Mouse (Mus musculus): Measurements from ENCODE around the gene Plcd3. TPM values are rescaled to one million over a fixed set of nuclear protein-coding genes. Genes with fewer than 3 reads are reported as not detected.
A peak's percentile ranks its signal among the peaks of the same experiment; 100 is the strongest.

Plcd3 gene
- total RNA-seq, 1 experiment from 2014 or later: not detected

DNA sequence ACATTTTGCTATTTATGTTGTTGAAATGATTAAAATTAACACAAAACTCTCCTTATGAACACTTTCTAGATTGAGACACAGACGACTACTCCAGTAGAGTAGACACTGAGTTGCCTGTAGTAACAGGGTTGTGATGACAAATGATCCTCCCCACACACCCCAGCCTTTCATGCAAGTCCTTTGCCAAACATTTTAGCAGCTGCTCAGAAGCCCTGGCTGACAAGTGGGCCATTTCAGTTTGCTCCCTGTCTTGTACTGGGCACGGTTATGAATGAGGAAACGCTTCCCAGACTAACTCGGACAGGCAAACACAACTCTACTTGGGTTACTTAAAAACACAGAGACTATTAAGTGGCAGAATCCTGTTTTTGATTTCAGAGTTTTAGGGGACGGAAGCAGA, 18.9 kb upstream of the Plcd3 start:
- ATAC-seq (replicated peaks; ENCODE audit: insufficient number of reproducible peaks, low FRiP score, low TSS enrichment, poor library complexity, severe bottlenecking): no peak

DNA sequence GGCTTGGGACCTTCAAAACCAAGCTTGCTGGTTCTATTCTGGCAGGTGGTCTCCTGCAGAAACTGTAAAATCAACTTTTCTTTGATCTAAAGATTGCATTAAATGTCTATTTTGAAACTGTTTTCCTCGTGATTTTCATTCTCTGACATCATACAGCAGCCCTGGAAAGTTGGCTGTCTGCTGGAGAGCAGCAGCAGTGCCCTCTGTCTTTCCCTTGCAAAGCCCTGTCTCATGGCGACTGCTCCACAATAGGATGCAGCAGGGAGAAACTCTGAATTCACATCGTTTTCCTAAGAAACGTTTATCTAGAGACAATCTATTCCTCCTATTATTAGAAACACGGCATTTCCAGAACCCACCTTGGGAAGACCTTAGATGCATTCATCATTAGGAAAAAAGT, 18.2 kb upstream of the Plcd3 start:
- no peak for ATAC-seq (replicated peaks; ENCODE audit: insufficient number of reproducible peaks, low FRiP score, low TSS enrichment, poor library complexity, severe bottlenecking)

DNA sequence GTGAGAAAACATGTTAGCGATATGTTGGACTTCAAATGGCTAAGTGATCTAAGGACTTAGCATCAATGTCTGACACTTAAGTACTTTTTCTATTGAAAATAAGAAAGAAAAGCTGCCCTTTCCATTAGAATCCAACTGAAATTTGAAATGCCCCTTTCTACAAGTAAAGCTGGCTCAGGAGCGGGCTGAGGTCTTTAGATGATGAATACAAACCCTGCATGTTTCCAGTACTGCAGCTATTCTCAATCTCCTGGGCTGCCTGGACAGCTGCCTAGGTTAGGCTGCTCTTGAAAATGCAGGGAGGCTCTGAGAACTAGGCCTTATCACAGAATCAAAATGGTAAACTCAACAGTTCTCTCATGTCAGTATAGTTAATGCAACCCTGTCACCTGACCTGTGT, 17.4 kb upstream of the Plcd3 start:
- no peak for ATAC-seq (replicated peaks; ENCODE audit: insufficient number of reproducible peaks, low FRiP score, low TSS enrichment, poor library complexity, severe bottlenecking)

DNA sequence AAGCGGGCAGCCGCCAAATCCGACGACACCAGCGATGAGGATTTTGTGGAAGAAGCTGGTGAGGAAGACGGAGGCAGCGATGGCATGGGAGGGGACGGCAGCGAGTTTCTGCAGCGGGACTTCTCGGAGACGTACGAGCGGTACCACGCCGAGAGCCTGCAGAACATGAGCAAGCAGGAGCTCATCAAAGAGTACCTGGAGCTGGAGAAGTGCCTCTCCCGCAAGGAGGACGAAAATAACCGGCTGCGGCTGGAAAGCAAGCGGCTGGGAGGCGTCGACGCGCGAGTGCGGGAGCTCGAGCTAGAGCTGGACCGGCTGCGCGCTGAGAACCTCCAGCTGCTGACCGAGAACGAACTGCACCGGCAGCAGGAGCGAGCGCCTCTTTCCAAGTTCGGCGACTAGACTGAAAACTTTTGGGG, 16.1 kb upstream of the Plcd3 start:
- no peak for ATAC-seq (replicated peaks; ENCODE audit: insufficient number of reproducible peaks, low FRiP score, low TSS enrichment, poor library complexity, severe bottlenecking)

DNA sequence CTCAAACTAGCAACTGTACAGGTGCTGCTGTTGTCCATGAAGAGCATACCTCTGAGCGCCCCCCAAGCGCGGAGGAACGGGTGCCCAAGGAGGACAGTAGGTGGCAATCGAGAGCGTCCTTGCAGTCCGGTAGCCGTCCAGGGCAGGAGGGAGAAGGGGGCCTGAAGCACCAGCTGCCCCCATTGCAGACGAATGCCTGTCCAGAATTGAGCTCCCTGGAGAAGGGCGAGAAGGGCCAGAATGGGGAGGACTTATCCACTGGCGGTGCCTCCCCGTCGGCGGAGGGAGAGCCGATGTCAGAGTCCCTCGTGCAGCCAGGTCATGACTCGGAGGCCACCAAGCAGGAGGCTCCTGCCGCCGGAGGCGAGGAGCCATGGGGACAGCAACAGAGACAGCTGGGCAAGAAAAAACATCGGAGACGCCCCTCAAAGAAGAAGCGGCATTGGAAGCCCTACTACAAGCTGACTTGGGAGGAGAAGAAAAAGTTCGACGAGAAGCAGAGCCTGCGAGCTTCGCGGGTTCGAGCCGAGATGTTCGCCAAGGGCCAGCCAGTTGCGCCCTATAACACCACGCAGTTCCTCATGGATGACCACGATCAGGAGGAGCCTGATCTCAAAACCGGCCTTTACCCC, 15.6 kb upstream of the Plcd3 start:
- ATAC-seq (replicated peaks; ENCODE audit: insufficient number of reproducible peaks, low FRiP score, low TSS enrichment, poor library complexity, severe bottlenecking): peak; percentile 22; the same call in 1 of the 2 replicates

DNA sequence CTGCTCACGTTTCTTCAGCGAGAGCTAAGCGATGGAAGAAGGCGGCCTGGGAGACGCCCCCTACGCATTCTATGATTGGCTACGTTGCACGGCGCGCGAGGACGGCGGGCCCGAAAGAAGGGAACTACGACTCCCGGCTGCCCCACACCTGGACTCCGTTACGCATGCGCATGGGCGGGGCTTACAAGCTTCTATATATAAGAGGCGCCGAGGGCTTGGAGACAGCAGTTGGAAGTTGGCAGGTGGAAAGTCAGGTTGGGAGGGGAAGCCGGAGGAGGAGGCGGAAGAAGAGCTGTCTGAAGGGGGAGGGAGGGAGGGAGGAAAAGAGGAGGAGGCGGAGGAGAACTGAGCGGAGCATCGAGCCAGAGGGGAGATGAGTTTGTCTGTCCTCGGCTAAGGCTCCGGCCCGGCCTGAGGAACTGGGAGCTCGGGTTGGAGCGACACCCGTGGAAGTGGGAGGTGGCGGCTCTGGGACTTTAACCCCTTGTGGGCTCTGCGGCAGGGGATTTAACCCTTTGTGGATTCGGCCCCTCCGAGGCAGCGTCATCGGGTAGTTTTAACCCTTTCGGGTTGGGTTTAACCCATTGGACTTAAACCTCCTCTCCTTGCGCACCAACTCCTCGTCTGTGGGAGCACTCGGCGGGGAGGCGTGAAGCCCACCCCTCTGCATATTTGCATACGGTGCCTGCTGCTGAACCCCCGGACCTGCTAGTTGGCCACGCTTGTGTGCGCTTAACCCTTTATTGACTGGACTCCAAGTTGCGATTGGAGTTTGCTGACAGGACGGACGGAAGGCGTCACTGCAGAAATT, 14.8 kb upstream of the Plcd3 start, which contains the start of gene Hexim1:
TSS of gene Hexim1 (plus strand) at position 224 of the 811 bp plus-strand sequence.
- peak; percentile 91 for ATAC-seq (replicated peaks; ENCODE audit: insufficient number of reproducible peaks, low FRiP score, low TSS enrichment, poor library complexity, severe bottlenecking)

DNA sequence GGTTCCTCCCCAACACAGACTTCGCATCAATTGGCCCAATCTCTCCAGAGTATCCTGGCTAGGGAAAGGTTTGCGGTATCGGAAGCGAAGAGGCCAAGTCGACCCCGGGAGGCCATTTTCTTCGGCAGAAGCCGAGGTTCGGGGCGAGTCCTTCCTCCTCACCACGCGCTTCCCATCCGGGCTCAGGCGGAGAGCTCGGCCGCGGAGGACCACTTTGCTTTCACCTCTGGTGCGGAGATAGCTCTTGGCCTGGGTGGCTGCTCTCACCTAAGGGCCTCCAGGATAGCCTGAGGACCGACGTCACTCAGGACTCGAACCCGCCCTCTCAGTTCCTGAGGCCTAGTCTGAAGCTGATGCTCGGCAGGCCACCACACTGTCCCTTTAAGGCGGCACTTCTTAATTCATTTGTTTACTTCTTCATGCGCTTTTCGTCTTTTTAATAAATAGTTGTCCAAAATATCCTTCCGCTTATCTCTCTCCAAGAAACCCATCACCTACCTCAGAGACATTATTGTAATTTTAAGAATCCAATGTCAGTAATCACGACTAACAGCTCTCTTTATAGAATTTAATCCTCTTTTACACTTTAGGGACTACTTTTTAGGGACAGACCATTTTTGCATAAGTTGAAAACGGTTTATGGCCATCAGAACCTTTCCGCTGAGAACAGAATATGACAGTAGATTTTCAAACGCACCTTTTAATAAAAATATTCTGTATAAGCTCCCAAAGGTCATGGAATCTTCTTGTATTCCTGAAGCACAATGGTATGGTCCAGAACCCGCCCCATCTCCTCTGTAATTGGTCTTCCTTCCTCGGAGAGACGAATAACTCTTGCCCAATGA, 13.9 kb upstream of the Plcd3 start:
- peak; percentile 41 for ATAC-seq (replicated peaks; ENCODE audit: insufficient number of reproducible peaks, low FRiP score, low TSS enrichment, poor library complexity, severe bottlenecking)

DNA sequence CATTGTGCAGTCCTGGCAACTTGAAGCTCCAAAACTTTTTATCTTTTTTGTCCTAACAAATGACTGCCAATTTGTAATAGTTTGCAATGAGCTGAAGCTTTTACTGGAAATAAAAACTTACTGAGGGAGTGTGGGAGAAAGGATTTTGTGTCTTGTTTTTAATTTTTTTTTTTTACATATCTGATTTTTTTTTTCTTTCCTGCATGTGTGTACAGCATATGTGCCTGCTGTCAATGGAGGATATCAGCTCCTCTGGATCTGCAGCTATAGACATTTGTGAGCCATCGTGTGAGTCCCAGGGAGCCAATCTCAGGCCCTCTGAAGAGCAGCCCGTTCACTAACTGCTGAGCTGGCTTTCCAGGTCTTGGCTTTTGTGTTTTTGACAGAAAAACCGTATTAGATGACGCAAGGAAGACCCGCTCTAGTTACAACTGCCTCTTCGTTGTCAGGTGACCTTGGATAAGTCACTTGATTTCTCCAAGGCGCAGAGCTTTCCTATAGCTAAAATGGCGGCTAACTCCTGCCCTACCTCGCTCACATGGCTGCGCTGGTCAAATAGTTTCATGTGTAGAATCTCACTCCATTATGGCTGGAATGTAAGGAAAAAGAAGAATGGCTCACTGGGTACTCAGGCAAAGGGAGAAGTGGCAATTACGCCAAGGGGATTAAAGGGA, 12.9 kb upstream of the Plcd3 start:
- no peak for ATAC-seq (replicated peaks; ENCODE audit: insufficient number of reproducible peaks, low FRiP score, low TSS enrichment, poor library complexity, severe bottlenecking)

DNA sequence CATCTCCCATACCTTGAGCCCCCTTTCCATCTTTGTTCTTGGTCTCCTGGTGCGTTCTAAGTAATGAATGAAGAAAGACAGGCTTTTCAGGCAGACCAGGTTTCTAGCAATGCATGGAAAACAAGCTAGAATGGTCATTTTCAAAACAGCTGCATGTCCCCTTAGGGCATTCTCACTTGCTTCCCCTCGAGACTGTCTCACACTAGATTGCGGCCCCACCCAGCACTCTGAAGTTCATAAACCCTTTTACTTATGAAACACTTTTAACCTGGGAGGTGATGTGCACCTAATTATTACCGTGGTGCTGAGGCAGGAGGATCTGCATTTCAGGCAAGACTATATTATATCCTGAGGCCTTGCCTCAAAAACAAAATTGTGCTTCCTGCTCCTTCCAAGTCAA, 12.3 kb upstream of the Plcd3 start:
- ATAC-seq (replicated peaks; ENCODE audit: insufficient number of reproducible peaks, low FRiP score, low TSS enrichment, poor library complexity, severe bottlenecking): no peak

DNA sequence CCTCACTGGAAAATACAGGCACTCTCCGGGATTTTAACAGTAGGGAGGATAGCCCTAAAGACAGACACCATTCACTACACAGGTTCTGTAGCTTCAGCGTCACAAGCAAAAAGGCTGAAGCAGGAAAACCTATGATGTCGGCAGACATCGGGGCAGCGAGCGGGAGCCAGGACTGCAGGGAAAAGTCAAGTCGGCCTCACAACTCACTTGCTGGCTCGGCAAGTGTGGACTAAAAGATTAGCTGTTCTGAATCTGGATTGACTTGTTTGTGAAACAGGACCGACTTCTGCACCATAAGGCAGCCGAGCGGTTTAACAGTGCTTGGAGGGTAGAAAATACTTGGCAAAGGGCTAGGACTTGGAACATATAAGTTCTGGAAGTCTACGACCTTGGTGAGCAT, 11.5 kb upstream of the Plcd3 start:
- no peak for ATAC-seq (replicated peaks; ENCODE audit: insufficient number of reproducible peaks, low FRiP score, low TSS enrichment, poor library complexity, severe bottlenecking)

DNA sequence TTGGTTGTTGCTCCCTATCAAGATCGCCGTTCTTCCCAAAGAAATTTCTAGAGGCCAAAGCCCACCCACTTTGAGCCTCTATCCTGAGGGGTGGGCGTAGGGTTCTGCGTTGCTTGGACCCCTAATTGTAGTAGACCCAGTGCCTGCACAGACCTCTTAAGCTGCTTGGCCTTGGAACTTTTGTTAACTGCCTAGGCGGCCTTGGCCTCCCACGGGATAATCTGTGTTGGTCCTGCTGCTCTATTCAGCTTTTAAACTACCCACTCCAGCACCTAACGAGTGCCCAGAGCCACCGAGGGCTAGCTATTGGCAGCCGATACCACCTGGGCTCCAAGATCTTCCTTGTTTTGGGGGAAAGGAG, 11.1 kb upstream of the Plcd3 start:
- ATAC-seq (replicated peaks; ENCODE audit: insufficient number of reproducible peaks, low FRiP score, low TSS enrichment, poor library complexity, severe bottlenecking): no peak

DNA sequence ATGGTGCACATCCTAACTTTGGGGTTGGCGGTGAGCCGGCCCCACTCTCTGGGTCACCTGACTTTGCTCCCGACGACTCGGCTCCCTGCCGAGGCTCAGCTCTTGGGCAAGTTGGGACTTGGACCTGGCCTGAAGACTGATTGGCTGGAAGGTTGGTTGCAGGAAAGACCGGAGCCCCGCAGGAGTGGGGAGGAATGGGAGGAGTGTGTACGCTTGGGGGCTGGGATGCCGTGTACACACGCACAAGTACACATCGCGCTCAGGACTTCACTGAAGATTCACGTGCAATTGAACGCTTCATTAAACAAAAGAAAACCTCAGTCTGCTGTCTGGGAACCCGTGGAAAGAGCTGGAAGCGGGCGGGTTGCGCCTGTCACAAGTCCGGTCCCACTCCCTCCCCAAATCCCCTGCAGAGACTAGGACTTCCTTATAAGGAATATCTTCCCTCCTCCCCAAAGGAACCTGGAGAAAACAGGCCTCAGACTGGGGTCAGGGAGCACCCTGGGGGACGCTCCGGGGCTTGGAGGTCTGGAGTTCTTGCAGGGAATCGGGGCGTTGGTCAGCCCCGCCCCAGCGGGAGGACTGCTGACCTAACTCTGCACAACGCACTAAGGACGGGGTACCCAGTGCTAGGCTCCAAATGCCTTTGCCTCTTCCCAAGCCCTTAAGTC, 10.6 kb upstream of the Plcd3 start:
- no peak for ATAC-seq (replicated peaks; ENCODE audit: insufficient number of reproducible peaks, low FRiP score, low TSS enrichment, poor library complexity, severe bottlenecking)

DNA sequence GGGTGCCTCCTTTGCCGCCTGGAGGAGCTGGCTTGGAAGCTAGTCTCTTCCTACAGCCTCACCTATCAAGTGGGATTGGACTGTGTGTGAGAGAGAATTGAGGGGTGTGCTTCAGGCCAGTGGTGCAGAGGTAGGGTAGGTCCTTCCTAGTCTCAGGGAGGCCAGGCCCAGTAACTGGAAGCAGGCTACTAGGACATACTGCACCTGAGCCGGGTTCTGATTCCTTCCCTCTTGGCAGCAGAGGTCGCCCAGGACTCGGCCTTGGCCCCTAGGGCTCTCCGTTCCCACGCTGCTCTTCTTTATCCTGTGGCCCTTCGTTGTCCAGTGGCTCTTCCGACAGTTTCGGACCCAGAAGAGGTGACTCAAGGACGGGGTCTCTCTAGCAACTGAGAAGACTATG, 9.8 kb upstream of the Plcd3 start:
- ATAC-seq (replicated peaks; ENCODE audit: insufficient number of reproducible peaks, low FRiP score, low TSS enrichment, poor library complexity, severe bottlenecking): no peak

DNA sequence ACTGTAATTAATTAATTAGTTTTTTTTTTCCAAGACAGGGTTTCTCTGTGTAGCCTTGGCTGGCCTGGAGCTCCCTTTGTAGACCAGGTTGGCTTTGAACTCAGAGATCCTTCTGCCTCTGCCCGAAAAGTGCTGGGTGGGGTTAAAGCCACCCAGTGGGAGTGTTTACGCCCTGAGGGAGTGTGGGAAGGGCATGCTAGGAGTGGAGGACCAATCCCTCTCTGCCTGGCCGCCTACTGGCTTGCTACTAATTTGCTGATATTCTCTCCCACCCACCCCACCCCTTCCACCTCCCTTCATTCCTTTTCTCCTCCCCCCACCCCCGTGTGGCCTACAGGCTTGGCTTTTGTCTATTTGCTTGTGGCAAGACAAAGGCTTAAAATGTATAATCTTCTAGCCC, 4.9 kb upstream of the Plcd3 start:
- no peak for ATAC-seq (replicated peaks; ENCODE audit: insufficient number of reproducible peaks, low FRiP score, low TSS enrichment, poor library complexity, severe bottlenecking)

DNA sequence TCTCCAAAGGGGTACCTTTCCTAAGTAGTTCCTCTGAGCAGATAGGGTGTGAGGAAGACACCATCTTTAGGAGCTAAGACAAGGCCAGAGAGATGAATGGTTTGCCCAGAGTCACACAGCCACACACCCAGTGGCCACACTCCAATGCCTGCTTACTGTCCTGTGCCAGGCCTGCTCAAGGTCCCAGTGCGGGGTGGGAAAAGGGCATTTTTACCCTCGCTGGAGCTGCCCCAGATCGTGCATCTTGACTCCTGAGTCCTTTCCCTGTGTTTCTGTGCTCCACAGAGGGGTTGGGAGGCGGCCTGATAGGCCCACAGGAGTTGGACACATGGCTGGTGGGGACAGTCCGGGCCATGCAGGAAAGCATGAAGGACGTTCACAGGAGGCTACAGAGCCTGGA, 4.4 kb upstream of the Plcd3 start:
- no peak for ATAC-seq (replicated peaks; ENCODE audit: insufficient number of reproducible peaks, low FRiP score, low TSS enrichment, poor library complexity, severe bottlenecking)

DNA sequence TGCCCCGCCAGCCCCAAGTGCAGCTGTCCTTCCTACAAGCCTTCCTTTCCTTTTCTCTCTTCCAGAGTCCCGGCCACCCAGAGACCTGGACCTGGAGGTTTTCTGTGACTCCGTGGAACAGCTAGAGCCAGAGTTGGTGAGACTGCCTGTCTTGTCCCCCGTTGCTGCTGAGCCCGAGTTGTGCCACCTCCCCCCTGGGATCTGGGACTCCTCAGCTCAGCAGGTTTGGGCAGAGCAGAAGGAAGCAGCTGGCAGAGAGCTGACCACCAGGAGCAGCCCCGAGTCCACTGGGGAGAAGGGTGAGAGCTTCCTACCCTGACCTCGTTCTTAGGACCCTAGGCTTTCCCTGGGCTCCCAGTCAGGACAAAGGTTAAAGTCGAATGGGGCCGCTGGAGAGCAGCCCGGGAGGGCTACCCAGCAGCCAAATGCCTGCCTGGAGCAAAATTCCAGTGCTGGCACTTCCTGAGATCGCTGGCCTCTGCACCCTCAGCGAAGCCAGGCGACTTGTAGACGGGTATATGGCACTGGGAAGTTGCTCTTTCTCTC, 3.8 kb upstream of the Plcd3 start:
- ATAC-seq (replicated peaks; ENCODE audit: insufficient number of reproducible peaks, low FRiP score, low TSS enrichment, poor library complexity, severe bottlenecking): no peak

DNA sequence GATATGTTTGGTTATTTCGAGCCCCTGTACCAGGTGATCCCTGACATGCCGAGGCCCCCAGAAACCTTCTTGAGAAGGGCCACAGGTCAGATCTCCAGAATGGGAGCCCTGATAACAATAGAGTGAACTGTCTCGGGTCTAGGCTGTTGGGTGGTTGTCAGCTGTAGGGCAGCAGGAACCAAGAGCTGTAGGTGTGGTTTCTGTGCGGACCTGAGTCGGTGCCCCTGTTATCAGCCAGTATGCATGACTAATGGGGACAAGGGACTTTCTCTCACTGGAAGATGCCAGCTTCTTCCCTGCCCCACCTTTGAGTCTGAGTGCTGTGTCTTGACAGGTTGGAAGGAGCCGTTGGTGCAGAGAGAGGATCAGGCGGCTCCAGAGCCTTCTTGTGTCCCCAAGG, 3.0 kb upstream of the Plcd3 start:
- ATAC-seq (replicated peaks; ENCODE audit: insufficient number of reproducible peaks, low FRiP score, low TSS enrichment, poor library complexity, severe bottlenecking): no peak

DNA sequence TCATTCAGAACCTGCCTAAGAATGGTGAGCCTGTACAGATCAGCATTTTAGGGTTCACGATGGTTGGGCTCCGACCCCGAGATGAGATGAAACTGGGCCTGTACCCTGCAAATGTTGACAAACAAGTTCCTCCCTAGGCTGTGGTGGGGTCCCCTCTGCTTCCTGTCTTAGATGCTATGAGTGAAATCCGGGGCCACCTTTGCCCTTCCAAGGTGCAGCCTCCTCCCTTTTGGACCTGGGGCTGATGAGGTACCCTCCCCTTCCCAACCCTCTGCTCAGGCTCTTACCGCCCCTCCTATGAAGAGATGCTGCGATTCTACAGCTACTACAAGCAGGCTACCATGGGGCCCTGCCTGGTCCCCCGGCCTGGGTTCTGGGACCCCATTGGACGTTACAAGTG, 2.2 kb upstream of the Plcd3 start:
- no peak for ATAC-seq (replicated peaks; ENCODE audit: insufficient number of reproducible peaks, low FRiP score, low TSS enrichment, poor library complexity, severe bottlenecking)
